Mouse (Mus musculus) heart, adult 2 months (tissue): ENCODE measurements around the gene Fancg.

Experiments
- CTCF ChIP-seq: fragments of 200-600 bp; IDR thresholded peaks from 2 replicates; pipeline ENCODE4 v1.8.1; 2022; ENCODE audit warnings: antibody characterized with exemption, mild to moderate bottlenecking, moderate library complexity
- POLR2A ChIP-seq: fragments of 200-500 bp; IDR thresholded peaks from 2 replicates; pipeline ENCODE4 v1.6.1; 2011; ENCODE audit warnings: mild to moderate bottlenecking, low read depth, low read length, control low read depth; ENCODE audit not compliant: insufficient read depth

- TF ChIP-seq POLR2A (no peak), CTCF (no peak)
Observed at GRCm38 (mm10) chr4:42998022-42998421, 12.3 kb downstream of the Fancg start.
